Mouse (Mus musculus) embryonic facial prominence, embryonic 11.5 days (tissue): ENCODE results near the gene AC124108.1. TPM values are rescaled to one million over a fixed set of nuclear protein-coding genes. Genes with fewer than 3 reads are reported as not detected.
A peak's percentile ranks its signal among the peaks of the same experiment; 100 is the strongest.

ENCODE experiments used
- ATAC-seq: fragments of 200-750 bp; cut with Nextera tagmentation; replicated peaks from 2 replicates; pipeline ENCODE4 v1.8.0; 2017; ENCODE audit warnings: low read depth; ENCODE audit not compliant: insufficient number of reproducible peaks, low FRiP score, low TSS enrichment
- DNase-seq: peaks from one replicate; pipeline ENCODE4 v3.0.0-alpha.2; 2015; ENCODE audit warnings: low spot score
- H3K27ac ChIP-seq: fragments of 300-500 bp; sonication (generic); replicated peaks from 2 replicates; pipeline ENCODE4 v1.5.1; 2014; ENCODE audit warnings: mild to moderate bottlenecking, low read depth, low read length, control low read depth
- H3K27me3 ChIP-seq: fragments of 300-500 bp; sonication (generic); 2 replicates; pipeline ENCODE4 v1.6.1; 2014; ENCODE audit warnings: mild to moderate bottlenecking, low read length, moderate library complexity, mixed read lengths; ENCODE audit not compliant: control insufficient read depth, insufficient read depth
- H3K36me3 ChIP-seq: fragments of 300-500 bp; sonication (generic); replicated peaks from 2 replicates; pipeline ENCODE4 v1.6.1; 2014; ENCODE audit warnings: low read depth, mild to moderate bottlenecking, low read length, moderate library complexity, mixed read lengths; ENCODE audit not compliant: control insufficient read depth, insufficient read depth
- H3K4me1 ChIP-seq: fragments of 300-500 bp; sonication (generic); 2 replicates; pipeline ENCODE4 v1.6.1; 2014; ENCODE audit warnings: low read length, mixed read lengths; ENCODE audit not compliant: control insufficient read depth, insufficient read depth
- H3K4me2 ChIP-seq: fragments of 300-500 bp; sonication (generic); 2 replicates; pipeline ENCODE4 v1.6.1; 2014; ENCODE audit warnings: low read depth, mild to moderate bottlenecking, control low read depth, low read length, moderate library complexity
- H3K4me3 ChIP-seq: fragments of 300-500 bp; sonication (generic); 2 replicates; pipeline ENCODE4 v1.5.1; 2014; ENCODE audit warnings: low read depth, low read length, control low read depth
- H3K9ac ChIP-seq: fragments of 300-500 bp; sonication (generic); replicated peaks from 2 replicates; pipeline ENCODE4 v1.6.1; 2014; ENCODE audit warnings: mild to moderate bottlenecking, control low read depth, low read length
- H3K9me3 ChIP-seq: fragments of 300-500 bp; sonication (generic); replicated peaks from 2 replicates; pipeline ENCODE4 v1.6.1; 2016; ENCODE audit warnings: mild to moderate bottlenecking, low read length, inconsistent platforms, mixed read lengths; ENCODE audit not compliant: control insufficient read depth
- WGBS: fragments of 180-500 bp; shearing (Covaris S2); extraction: QIAGEN DNeasy Blood & Tissue Kit; methylation state at CpG from one replicate; pipeline ENCODE4 v1.1.7; 2014; 5-methylcytosine and 5-hydroxymethylcytosine counted together
- polyA plus RNA-seq: library from polyadenylated mRNA; unstranded; fragments of >200 nt; fragmentation: Nextera tagmentation; extraction: Ambion mirVana; gene quantifications from 2 replicates; pipeline ENCODE4 v1.2.1, GENCODE M21; 2014

Gene AC124108.1
- polyA plus RNA-seq, 1 experiment from 2014 or later: 0.65 TPM

DNA sequence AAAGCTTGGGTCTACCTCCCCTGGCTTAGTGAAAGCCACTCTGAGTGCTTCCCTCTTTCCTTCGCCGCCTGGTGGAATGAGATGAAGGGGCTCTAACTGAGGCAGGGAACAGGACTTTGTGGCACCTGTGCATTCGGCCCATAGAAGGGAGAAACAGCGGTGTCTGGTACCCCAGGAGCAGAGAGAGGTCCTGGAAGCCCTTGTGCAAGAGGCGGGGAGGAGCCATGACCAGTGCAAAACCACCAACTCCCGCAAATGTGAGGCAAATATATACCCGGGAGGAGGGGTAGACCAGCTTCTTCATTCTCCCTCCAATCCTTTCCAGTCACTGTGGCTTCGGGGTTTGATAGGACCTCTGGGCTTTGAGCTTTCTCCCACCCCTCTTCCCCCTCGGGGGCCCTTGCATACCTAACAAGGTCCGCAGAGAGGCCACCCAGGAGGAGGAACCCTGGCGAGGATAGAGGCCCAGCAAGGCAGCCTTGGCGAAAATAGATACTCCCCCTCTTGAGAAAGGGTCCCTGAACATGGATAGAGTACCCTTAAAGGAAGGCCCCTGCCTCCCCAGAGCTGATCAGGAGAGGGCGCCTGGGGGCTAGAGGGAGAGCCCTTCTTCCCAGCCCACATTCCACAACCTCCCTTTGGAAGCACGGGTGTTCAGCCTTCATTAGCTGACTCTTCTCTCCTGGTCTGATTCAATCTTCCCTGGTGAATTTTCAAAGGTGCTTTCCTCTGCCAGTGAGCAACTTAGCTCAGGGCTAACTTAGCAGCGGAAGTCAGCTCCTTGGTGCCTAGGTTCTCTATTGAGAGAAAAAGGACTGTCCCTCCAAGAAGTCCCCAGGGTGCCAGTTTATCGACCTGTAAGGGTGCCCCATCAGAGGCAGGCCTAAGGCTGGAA, 776 bp downstream of the AC124108.1 start:
- Histone ChIP-seq H3K9me3 (no peaks in the 10 kb centered on the region), H3K27ac (peak overlapping the region; percentile 72), H3K4me2 (peak overlapping the region; percentile 94), H3K4me1 (peaks cover 2% of the 10 kb centered on the region), H3K9ac (peak overlapping the region; percentile 89), H3K36me3 (no peaks in the 10 kb centered on the region), H3K27me3 (peaks cover 43% of the 10 kb centered on the region), H3K4me3 (peak overlapping the region; percentile 69)
- 6% methylated on average over 15 of the region's 16 CpGs for WGBS
- ATAC-seq (peak; percentile 39), DNase-seq (peak; percentile 55)

DNA sequence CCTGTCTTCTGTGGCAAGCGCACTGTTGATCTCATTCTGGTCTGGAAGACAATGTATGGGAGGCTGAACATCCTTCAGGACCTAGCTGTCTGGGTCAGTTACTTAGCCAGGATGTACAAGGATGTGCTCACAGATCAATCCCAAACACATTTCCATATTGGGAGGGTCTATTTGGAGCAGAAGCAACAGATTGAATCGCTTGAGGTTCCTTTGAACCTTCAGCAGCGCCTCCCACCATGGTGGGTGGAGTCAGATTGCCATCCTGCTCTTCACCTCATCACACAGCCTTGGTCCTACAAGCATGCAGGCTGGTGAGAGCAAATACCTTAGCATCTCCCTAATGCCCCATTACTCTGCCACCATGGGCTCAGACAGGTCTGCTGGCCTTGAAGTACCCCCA, 2.5 kb downstream of the AC124108.1 start:
- Histone ChIP-seq H3K9ac (no peak overlapping the region), H3K27ac (no peak overlapping the region), H3K27me3 (peaks cover 42% of the 10 kb centered on the region), H3K9me3 (no peaks in the 10 kb centered on the region), H3K4me1 (peaks cover 2% of the 10 kb centered on the region), H3K4me2 (no peak overlapping the region), H3K4me3 (no peak overlapping the region), H3K36me3 (no peaks in the 10 kb centered on the region)
- 70% methylated on average over 3 of the region's 3 CpGs for WGBS
- DNase-seq (no peak), ATAC-seq (no peak)

DNA sequence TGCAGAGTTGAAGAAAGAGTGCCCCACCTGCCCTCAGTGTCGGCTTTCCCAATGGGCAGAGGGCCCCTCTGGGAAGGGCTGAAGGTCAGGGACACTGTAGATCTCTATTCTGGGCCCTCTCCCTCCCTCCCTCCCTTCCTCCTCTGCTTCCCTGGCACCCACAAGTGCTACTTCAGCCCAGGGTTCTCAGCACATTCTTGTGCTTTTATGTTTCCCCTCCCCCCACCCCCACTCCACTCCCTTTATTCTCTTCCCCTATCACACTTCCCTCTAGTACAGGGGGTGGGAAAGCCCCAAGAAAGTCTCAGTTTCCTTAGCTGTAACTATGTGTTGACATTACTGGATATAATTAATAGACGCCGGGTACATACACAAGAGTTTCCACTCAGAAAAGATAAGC, 3.4 kb downstream of the AC124108.1 start:
- Histone ChIP-seq H3K36me3 (no peaks in the 10 kb centered on the region), H3K27ac (no peak overlapping the region), H3K27me3 (peaks cover 36% of the 10 kb centered on the region), H3K4me2 (no peak overlapping the region), H3K9me3 (no peaks in the 10 kb centered on the region), H3K4me1 (peaks cover 2% of the 10 kb centered on the region), H3K4me3 (no peak overlapping the region), H3K9ac (no peak overlapping the region)
- no peak for ATAC-seq
- 53% methylated on average over 3 of the region's 3 CpGs for WGBS
- DNase-seq: no peak

DNA sequence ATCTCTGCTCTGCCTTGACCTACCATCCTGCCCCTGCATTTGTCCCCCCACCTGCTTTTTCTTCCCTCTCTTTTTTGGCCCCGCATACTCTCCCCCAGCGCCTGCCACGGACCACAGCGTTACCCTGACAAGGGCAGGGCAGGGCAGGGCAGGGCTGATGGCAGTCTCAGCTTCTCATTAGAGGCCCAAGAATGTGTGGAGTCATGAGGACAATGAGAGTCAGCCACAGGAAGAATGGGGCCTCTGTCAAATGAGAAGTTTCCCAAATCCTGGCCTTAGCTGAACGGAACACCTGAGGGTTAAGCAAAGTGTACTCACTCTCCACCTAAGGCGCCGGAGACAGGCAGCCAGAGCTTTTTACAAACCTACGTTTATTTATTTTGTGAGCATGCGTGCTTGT, 3.8 kb downstream of the AC124108.1 start:
- H3K4me3 ChIP-seq: no peak overlapping the region
- H3K27ac ChIP-seq: no peak overlapping the region
- no peak for DNase-seq

DNA sequence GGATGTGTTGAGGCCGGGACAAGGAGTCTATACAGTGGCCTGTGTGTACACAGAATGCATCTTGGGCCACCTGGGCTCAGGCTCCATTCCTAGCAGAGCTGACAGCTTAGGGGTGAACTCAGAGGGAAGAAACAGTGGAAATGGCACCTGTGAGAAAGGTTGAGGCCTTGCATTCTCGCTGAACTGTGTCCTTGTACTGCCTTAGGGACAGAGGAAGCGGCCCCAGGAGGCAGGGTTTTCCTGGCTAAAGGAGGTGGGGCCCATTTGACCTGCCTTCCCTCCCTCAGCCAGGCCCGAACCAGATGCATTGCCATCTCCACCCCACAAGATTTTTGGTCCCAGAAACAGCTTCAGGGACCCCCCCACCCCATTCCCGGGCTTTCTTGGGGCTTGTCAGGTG, 4.4 kb downstream of the AC124108.1 start:
- Histone ChIP-seq H3K9ac (no peak overlapping the region), H3K9me3 (no peaks in the 10 kb centered on the region), H3K4me1 (peaks cover under 1% of the 10 kb centered on the region), H3K4me2 (no peak overlapping the region), H3K27me3 (peaks cover 31% of the 10 kb centered on the region), H3K36me3 (no peaks in the 10 kb centered on the region), H3K4me3 (no peak overlapping the region), H3K27ac (no peak overlapping the region)
- ATAC-seq: no peak
- no peak for DNase-seq
- 44% methylated on average over 5 of the region's 5 CpGs for WGBS

More for the DNA sequence above, 3.8 kb downstream of the AC124108.1 start:
- no peaks in the 10 kb centered on the region for H3K9me3 ChIP-seq
- H3K36me3 ChIP-seq: no peaks in the 10 kb centered on the region
- peaks cover 36% of the 10 kb centered on the region for H3K27me3 ChIP-seq
- no peak for ATAC-seq
- 24% methylated on average over 9 of the region's 9 CpGs for WGBS
- H3K4me1 ChIP-seq: peaks cover 2% of the 10 kb centered on the region
- no peak overlapping the region for H3K4me2 ChIP-seq
- H3K9ac ChIP-seq: no peak overlapping the region

DNA sequence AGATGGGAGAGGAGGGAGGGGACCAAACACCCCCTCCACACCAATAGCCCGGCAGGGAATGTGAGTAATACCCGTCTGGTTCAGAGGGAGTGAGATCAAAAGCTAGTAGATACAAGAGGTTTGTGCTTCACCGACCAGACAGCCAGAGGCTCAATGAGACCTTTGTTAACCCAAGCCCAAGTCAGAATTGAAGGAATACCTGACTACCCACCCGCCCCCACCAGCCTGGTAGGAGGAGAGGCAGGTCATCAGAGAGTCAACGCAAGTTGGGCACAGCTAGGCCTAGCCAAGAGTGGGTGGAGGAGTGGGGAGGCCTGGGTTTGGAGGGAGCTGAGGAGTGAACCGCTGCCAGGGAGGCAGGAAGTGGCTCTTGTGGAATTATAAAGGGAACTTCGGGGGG, 5.1 kb downstream of the AC124108.1 start:
- H3K9me3 ChIP-seq: no peaks in the 10 kb centered on the region
- no peaks in the 10 kb centered on the region for H3K36me3 ChIP-seq
- no peak overlapping the region for H3K9ac ChIP-seq
- H3K27me3 ChIP-seq: peaks cover 25% of the 10 kb centered on the region
- no peak overlapping the region for H3K4me2 ChIP-seq
- 12% methylated on average over 7 of the region's 7 CpGs for WGBS
- peaks cover 3% of the 10 kb centered on the region for H3K4me1 ChIP-seq
- no peak overlapping the region for H3K27ac ChIP-seq
- H3K4me3 ChIP-seq: no peak overlapping the region
- ATAC-seq (no peak), DNase-seq (no peak)

DNA sequence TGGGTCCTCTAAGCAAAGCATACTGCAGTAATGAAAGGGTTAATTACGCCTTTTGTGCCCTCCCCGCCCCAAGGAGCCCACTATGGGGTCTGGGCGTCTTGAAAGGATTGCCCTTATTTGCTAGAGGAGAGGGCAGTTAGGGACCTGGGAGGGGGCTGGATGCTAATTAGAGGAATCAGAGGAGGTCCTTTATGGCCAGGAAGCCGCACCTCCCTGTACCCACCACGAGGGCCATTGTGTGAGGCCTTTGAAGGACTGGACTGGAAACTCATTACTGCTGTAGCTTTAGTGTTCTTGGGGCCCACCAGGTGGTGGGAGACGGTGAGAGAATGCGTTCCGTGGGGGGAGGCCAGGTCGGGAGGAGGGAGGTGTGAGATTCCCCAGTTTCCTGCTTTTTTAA, 6.4 kb downstream of the AC124108.1 start:
- peaks cover 3% of the 10 kb centered on the region; the same call in 1 of the 2 replicates for H3K4me1 ChIP-seq
- H3K36me3 ChIP-seq: no peaks in the 10 kb centered on the region
- no peak overlapping the region for H3K27ac ChIP-seq
- 8% methylated on average over 9 of the region's 9 CpGs for WGBS
- H3K9me3 ChIP-seq: no peaks in the 10 kb centered on the region
- no peak overlapping the region for H3K4me3 ChIP-seq
- H3K27me3 ChIP-seq: peaks cover 14% of the 10 kb centered on the region
- H3K4me2 ChIP-seq: no peak overlapping the region
- peak; percentile 46 for DNase-seq
- ATAC-seq: peak; percentile 49; the same call in 1 of the 2 replicates
- no peak overlapping the region for H3K9ac ChIP-seq

DNA sequence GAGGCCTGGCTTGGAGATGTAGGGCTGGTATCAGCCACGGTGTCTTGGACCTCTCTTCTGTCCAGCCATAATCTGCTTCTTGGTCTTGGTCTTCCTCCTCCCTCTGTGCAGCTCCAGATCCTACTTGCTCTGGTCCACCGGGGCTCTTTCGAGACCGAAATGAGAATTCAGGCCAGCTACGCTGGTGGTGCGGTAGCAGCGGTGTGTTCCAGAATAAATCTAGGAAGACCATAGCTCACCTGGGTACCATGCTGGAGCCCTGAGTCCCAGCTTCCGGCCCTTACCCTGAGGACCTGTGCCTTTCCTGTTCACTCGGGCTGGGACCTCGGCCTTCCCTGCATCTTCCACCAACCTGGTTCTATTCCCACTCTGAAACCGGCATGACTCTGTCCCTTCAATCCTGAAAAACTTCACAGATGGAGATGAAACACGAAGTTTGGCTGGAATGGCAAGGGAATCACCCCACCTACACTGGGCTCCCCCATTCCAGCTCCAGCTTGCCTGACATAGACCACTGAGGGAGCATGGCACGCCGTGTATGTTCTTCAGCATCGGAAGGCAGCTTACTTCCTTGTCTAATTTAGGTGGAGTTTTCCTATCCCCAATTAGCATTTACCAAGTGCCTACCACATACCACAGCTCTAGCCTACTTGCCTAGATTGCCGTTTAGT, 7.3 kb downstream of the AC124108.1 start:
- no peak overlapping the region for H3K4me3 ChIP-seq
- no peaks in the 10 kb centered on the region for H3K36me3 ChIP-seq
- no peak overlapping the region for H3K4me2 ChIP-seq
- 83% methylated on average over 16 of the region's 16 CpGs for WGBS
- H3K4me1 ChIP-seq: peaks cover 3% of the 10 kb centered on the region; the same call in 1 of the 2 replicates
- H3K27ac ChIP-seq: no peak overlapping the region
- H3K9me3 ChIP-seq: no peaks in the 10 kb centered on the region
- no peak overlapping the region for H3K9ac ChIP-seq
- peaks cover 8% of the 10 kb centered on the region; the same call in 1 of the 2 replicates for H3K27me3 ChIP-seq
- DNase-seq: no peak
- no peak for ATAC-seq
